Mouse (Mus musculus): ENCODE measurements at regions not wholly inside any gene's neighbourhood (a gene's known extent, or its start where the extent isn't known, plus 50 kb on each side); places are given as distances from the start of the nearest gene placed in this dataset.

DNA sequence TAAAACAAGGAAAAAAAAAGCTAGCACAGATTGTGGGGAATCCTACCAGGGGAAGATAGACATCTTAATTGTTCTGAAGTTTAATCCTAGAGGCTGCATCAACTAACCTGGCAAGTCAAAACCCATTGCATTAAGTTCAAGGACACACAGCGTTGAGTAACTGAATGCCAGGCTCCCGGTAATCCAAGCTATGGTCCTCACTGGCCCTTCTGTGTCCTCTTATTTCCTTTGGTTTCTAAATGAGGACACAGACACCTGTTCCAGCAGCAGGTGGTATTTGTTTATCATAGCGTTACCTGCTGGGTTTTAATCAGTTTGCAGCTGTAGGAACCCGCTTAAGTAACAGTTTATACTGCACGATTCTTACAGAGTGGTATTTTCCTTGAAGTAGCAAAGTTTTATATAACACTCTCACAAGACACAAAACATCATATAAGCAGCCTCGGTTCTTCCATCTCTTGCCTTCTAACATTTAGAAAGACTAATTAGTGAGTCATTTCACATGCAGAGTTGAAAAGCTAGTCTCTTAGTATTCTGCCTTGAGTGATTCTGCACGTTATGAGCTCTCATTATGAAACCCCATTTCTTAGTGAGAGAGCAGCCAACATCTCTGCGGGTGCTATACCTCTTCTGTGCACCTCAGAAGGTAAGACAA, 1832.0 kb upstream of the Pcdh7 start:
- no peak for DNase-seq (ENCODE audit: extremely low spot score in 1 of 2, low spot score in 2 of 2)
- Histone ChIP-seq H3K4me3 (no peak overlapping the region), H3K27ac (peak overlapping the region; percentile 20)
- intact Hi-C loops (cut with DNase I) = no loop called here
- TF ChIP-seq CTCF (IDR thresholded peaks at IDR 0.05) = no peak

DNA sequence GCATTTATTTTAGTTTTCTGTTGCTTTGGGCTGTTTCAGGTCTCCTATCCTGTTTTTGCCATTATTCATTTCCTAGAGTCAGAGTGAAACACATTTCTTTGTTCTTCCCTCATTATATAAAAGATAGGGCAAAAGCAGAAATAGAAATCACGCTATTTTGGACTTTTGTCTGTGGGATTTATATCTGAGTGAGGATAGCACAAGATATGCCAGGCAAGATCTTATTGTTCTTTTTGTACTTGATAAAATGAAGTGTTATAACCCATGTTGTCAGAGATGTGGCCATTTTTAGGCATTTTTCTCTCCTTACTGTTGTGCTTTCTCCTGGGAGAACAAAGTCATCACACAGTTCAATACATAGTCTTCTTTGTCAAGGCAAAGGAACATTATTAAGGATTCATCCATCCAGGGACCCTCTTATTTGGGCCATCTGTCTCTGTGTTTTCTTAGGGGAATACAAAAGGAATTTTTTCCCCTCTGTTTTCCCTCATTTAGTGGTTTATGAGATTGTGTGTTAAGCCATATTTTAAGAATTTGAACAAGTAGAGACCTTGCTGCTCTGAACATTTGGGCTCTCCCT, 1825.9 kb upstream of the Pcdh7 start:
- Histone ChIP-seq H3K4me3 (no peak overlapping the region), H3K27ac (peak overlapping the region; percentile 62; the same call in 1 of the 2 replicates)
- no peak for DNase-seq (ENCODE audit: extremely low spot score in 1 of 2, low spot score in 2 of 2)
- TF ChIP-seq CTCF (IDR thresholded peaks at IDR 0.05) = no peak
- intact Hi-C loops (cut with DNase I) = loop anchor here (2.0 kb wide), 1 partner anchor 1657 kb away; no protein-coding TSS in a partner anchor

DNA sequence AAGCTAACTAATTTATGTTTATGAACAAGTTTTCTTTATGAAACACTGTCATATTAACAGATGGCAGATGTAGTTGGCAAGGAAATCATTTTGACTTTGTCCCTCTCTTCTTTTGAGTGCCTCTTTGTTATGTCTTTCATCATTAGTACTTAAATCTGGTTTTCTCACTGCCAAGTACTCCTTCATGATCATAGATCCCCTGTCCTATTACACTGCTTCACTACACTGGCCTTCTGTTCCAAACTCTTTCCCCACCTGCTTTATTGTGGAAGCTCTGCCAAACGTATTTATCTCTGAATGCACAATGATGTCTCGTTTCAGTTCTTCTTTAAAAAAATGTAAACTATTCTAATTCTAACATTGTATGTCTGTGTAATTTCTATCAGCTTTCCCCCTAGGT, 1776.3 kb upstream of the Pcdh7 start:
- no peak for TF ChIP-seq CTCF (IDR thresholded peaks at IDR 0.05)
- DNase-seq (ENCODE audit: extremely low spot score in 1 of 2, low spot score in 2 of 2) = no peak
- no peak overlapping the region for H3K4me3 ChIP-seq
- intact Hi-C loops (cut with DNase I) = no loop called here
- no peak overlapping the region for H3K27ac ChIP-seq

DNA sequence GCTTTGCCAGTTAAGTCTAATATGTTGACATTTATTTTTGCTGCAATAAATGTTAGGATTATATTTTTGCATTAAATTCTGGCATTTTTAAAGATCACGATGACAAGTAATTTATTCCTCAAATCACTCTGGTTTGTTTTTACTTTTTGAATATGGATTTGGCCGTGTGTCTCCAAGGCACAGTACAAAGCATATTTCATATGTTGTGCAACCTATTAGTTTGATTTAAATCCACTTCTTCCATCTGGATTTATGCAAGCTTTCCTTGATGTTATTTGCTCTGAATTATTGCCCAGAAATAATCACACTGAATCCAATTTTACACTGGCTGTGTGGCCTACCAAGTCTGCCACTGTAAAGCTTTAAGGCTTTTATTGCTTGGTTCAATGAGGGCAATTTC, 1741.3 kb upstream of the Pcdh7 start:
- no peak for DNase-seq (ENCODE audit: extremely low spot score in 1 of 2, low spot score in 2 of 2)
- H3K4me3 ChIP-seq = no peak overlapping the region
- no peak overlapping the region for H3K27ac ChIP-seq
- no peak for TF ChIP-seq CTCF (IDR thresholded peaks at IDR 0.05)
- intact Hi-C loops (cut with DNase I) = no loop called here

DNA sequence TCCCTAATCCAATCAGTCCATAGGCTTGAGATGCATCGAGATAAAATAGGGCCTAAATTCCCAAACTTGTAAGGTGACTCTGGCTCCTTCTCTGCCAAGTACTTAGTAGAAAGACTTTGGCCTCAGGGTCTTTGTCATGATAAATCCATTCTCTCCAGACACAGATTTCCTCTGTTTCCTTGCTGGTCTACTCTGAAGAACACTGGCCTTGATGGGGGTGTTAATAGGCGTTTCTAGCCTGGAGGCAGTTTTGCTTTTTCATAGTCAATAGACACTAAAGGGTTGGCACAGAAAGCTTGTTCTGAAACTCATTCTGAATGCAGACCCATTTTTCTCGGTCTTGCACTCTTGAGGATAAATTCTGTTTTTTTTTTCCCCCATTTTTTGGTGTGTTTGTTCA, 1709.9 kb upstream of the Pcdh7 start:
- TF ChIP-seq CTCF (IDR thresholded peaks at IDR 0.05) = no peak
- no peak overlapping the region for H3K4me3 ChIP-seq
- H3K27ac ChIP-seq = no peak overlapping the region
- no peak for DNase-seq (ENCODE audit: extremely low spot score in 1 of 2, low spot score in 2 of 2)
- intact Hi-C loops (cut with DNase I) = no loop called here

- Histone ChIP-seq H3K4me3 (no peak overlapping the region), H3K27ac (no peak overlapping the region)
- no peak for TF ChIP-seq CTCF (IDR thresholded peaks at IDR 0.05)
- intact Hi-C loops (cut with DNase I) = no loop called here
- DNase-seq (ENCODE audit: extremely low spot score in 1 of 2, low spot score in 2 of 2) = no peak
These were observed 1697.3 kb upstream of the Pcdh7 start for GRCm38 (mm10) chr5:56020463-56020862.
